Mouse (Mus musculus): Measurements from ENCODE around the gene Gm43552.

The Gm43552 gene

DNA sequence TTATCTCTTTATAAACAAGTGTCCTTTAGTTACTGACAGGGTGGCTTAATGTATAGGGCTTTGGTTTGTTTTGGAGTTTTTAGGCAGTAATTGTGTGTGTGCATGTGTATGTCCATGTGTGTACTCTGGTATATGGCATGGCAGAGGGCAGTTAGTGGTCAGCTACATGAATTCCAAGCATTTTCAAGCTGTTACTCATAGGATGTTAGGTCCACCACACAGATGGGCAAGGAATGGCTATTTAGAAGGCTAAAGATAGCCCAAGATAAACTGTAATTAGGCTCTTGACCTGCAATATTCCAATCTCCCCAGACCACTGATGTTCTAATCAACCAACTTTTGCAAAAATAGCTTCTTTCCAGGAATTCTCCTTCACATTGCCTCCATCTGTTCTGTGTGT is 54.6 kb downstream of the Gm43552 start:
- no peak for DNase-seq (ENCODE audit: low spot score in 2 of 2)

DNA sequence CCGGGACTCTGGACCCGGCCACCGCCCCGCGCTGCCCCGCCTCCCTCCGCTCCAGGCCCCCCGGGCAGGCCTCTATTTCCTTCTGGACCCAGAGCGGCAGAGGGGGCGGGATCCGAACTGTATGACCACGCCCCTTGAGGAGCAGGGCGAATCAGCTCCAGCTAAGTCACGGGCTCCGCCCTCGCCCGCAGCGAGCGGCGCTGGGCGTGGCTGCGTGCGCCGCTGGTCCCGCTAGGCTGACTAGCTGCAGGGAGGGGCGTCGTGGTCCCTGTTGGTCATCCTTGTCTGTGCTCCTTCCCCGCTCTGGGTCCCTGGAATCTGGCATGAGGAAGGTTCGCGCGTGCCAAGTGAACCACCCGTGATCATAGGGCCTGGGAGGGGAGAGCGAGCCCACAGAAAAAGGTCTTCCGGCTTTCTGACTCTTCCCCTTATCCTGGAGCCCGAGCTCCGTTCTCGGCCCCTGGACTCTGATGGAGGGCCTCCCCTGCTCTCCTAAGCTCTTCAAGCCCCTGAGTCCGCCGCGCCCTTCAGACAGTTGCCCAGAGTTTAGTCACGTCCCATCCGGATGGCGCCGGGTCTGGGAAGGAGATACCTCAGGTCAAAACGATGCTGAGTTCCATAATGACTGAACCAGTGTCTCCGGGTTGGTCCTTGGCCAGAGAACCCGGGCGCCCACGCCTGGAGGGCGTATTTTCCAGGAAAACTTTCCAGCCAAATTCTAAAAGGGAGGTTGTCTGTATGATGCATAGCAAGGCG is 56.6 kb downstream of the Gm43552 start, which contains the start of gene Ugdh:
Gene Ugdh, minus strand, starts transcription at position 144 of the 756 bp plus-strand sequence.
- DNase-seq (ENCODE audit: low spot score in 2 of 2): peak; percentile 96 to 97

DNA sequence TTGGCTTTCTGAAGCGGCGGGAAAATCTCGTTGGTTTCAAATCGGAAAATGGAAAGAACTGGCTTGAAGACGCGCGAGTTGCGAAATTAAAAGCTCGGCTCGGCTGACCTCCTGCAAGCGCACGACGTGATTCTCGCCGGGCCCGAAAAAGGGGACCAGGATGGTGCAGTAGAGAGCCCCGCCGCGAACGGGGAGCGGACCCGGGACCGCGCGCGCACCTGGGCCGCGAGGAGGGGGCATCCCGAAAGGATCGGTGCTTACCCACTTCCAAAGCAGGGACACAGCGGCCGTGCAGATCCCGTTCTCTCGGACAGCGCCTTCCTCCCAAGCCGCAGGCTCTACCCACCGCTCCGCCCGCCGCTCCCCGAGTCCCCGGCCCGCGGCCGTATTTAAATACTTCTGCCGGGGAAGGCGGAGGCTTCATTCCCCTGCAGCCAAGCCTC is 57.2 kb downstream of the Gm43552 start:
- no peak for DNase-seq (ENCODE audit: low spot score in 2 of 2)

DNA sequence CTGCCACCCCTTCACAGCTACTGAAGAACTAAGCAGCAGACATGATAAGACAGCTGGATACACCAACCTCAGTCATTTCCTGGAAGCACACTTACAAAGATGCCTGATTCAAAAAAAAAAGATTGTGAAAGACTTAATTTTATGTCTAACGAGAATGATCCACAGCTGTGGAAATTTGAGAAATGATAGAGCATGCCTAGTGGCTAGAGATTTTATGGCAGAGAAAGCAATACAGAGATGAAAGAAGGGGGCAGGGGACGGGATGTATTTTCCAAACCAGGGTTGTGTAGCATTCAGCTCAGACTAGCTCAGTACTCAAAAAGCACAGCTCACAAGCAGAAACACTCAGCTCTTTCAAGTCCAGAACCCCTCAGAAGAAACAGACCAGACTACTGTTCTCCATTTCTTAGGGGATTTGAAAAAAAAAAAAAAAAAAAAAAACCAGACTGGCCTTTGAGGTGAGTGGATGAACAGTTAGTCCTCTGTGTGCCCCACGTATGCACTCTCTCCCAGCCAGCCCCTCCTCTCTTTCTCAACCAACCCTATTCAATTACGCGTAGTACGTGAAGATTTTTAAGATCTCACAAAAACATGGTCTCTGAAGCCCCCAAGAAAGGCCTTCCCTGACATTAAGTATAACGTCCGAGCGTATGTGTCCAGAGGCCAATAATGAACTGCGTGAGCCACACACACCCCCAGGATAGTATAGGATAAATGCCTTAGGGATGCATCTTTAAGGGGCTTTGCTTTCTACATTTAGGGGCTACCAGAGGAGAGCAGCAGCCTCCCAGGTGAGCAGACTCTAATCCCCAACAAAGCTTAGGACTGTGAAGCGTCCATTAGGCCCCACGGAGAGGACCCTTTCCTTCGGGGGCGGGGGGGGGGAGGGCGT is 57.9 kb downstream of the Gm43552 start:
- DNase-seq (ENCODE audit: low spot score in 2 of 2): no peak

DNA sequence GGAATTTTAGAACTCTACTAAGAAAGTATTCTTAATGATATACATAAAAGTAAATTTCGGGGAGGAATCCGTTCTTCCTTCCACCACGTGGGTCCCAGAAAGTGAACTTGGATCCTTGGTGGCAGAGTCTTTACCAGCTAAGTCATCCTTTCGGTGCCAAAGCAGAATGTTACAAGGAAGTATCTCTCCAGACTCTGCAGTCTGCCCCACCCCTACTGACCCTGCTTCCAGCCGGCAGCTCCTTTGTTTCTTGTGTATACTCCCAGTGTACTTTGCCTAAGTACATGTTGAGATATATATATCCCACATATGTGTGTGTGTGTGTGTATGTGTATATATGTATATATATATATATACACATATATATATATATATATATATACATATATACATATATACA is 63.2 kb downstream of the Gm43552 start:
- no peak for DNase-seq (ENCODE audit: low spot score in 2 of 2)

DNA sequence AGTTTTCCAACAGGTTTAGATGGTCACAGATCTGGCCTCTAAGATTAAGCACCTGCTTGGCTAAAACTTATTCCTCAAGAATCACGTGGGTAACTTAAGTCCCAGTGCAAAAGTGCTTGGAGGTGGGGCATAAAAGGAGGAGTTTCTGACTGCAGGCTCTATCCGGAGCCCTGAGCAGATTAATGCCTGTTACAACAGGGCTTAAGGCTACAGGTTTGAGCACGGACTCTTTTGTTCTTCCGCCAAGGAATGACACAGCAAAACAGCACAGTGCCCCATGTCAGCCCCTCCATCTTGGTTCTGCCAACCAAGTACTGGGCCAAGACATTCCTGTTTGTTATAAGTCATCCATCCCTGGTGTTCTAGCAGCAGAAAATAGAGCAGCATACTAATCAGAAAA is 64.3 kb downstream of the Gm43552 start:
- no peak for DNase-seq (ENCODE audit: low spot score in 2 of 2)

DNA sequence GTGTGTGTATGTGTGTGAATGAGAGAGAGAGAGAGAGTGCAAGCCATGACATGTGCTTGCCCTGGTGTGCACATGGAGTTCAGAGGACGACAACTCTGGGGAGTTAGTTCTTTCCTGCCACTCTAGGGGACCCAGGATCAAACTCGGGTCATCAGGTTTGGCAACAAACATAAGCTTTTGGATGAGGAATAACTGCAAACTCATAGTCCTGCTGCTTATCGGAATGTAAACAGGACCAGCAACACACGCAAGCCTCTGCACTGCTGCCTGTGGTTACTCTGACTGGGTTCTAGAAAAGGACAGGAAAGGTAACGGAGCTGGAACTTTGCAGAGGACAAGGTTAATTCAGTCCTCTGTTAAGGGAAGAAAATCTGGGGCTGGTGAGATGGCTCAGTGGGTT is 67.4 kb downstream of the Gm43552 start:
- no peak for DNase-seq (ENCODE audit: low spot score in 2 of 2)

DNA sequence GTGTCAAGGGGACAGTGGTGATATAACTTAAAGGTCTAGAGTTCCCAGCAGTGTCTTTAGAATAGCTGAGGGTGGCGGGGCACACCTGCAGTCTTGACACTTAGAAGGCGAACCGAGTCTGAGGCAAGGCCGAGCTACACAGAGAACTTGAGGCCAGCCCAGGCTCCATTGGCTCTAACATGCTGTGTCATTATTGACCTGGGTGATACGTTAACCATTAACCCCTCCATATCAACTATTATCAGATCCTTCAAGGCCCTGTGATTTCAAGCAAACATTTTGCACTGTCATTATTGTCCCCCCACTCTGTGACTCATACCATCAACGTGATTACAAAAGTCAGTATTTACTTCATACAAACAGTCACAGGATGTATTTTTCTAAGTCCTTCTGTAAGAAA is 68.4 kb downstream of the Gm43552 start:
- no peak for DNase-seq (ENCODE audit: low spot score in 2 of 2)

DNA sequence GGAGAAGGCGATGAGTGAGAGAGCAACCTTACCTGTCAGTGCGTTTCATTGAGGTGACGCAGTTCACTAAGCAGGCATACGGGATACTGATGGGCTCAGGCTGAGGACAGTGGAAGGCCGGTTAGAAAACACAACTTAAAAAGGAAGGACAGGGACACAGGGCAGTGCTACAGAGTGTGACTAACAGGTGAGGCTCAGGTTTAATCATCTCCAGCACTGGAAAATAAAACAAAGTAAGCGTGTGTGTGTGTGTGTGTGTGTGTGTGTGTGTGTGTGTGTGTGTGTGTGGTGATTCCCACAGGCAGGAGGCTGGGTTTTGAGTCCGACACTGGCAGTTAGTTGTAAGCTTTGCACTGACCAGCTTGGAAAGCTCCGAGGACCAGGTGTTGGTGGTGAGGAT is 69.8 kb downstream of the Gm43552 start:
- no peak for DNase-seq (ENCODE audit: low spot score in 2 of 2)

DNA sequence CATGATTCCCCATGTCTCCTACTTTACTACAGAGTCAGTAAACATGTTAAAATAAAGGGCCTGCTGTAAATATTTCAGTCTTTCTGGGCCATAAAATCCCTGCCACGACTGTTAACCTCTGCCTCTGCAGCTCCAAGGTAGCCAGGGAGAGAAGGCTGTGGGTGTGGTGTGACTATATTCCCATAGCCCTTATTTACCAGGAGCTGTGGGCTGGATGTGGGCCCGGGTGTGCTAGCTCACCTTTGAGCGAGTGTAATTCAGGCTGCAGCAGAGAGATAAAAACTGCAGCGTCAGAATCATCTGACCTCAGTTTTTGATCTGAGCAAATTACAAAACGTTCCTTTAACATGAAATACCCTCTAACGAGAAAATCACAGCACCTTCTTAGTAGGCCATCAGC is 71.8 kb downstream of the Gm43552 start:
- DNase-seq (ENCODE audit: low spot score in 2 of 2): no peak

DNA sequence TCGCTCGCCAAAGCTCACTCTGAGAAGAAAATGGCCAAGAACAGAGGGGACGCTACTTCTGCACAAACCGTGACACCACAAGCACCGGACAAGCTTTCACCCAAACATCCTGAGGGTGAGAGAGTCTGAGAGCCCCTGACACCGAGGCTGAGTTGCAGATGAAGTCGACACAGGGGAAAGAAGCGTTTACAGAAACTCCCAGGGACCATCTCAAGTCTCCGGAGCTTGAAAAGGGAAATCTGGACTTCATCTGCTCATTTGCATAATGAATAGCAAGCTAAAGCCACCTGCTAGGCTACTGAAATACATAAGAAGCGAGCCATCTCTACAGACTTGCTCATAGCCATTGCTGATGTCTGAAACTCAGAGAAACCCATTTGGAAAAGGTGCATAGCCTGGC is 73.5 kb downstream of the Gm43552 start:
- no peak for DNase-seq (ENCODE audit: low spot score in 2 of 2)

DNA sequence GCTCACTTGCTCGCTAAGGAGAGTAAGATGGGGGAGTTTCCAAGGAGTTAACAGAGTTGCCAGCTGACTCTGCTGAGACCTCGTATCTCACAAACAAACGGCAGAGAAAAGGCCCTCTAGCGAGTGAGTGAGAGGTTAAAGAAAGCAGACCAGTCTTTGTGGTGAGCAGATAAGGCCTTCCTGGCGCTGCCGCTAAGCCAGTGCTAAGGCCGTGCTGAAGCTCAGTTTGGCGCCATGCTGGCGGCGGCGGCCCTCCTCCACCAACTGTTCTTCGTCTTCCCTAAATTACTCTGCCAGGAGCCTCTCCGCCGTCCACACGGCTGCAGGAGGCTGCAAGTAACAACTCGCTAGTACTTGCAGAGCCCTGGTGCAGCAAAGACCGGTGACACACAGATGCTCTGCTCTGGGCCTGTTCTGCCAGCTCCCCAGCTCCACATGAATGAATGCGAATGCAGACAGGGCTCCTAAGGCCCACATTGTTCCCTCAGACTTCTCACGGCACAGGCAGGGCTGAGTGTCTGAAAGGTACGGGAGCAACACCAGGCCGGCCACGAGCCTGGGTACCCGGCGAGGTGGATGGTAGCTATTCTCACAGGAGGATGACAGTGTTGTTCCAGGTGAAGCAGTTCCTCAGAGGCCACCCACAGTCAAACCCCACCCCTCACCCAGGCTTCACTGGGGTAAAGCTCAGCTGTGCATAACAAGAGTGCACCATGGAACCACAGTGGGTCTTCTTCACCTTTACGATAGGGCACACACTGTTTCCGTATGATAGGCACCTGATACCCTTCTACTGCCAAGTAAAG is 76.8 kb downstream of the Gm43552 start:
- DNase-seq (ENCODE audit: low spot score in 2 of 2): peak in 1 of 2 experiments; percentile 11

DNA sequence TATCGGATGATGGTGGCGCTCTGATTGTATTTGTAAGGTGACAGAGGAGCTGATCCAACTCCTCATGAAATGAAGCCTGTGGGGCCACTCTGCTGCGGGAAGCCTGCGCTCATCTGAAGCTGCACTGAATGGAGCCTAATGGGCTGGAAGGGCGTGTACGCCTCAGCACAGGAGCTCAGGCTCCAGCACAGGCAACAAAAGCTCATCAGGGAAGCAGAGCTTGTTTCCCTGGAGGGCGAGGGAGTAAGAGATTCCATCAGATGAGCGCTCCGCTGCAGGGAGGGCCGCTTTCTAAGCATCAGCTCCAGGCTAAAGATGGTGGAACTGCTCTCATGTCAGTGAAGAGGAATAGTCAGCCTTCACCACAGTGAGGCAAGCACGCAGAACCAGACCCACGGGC is 84.6 kb downstream of the Gm43552 start:
- DNase-seq (ENCODE audit: low spot score in 2 of 2): no peak

DNA sequence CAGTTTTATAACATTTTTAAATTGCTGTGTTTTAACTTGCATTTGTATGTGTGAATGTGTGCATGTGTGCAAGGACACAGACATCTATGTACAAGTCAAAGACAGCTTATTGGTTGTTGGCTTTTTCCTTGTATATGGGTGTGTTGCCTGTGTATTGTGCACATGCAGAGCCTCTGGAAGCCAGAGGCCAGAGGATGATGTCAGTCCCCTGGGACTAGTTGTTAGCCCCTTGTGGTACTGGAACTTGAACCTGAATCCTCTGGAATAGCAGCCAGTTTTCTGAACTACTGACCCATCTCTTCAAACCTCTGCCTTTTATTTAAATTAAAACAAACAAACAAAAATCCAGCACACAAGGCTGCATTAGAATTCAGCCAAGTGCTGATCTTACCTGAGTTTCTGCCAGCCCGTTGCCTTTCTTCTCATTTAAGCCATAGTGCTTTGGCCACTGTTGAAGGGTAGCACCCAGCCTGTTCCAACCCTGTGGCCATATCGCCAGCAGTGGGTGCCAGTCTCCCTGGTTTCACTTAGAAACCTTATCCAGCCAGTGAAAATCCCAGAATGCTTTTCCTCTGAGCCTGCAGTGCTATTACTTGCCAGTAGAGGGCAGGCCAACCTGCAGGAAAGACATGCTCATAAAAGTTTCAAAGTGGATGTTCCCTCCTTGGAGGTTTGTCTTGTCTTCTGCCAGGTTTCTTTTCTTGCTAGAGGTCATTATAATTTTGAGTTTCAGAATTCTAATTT is 91.2 kb downstream of the Gm43552 start:
- DNase-seq (ENCODE audit: low spot score in 2 of 2): peak; percentile 59 to 64

DNA sequence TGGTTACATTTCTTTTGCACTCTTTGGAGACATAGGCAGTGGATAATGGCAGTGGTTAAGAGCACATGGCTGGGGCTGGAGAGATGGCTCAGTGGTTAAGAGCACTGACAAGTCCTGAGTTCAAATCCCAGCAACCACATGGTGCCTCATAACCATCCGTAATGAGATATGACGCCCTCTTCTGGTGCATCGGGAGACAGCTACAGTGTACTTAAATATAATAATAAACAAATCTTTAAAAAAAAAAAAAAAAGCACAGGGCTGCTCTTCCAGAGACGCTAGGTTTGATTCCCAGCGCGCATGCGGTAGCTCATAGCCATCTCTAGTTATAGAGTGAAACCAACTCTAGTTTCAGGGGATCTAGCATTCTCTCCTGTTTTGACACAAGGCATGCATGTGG is 98.2 kb downstream of the Gm43552 start:
- DNase-seq (ENCODE audit: low spot score in 2 of 2): no peak

DNA sequence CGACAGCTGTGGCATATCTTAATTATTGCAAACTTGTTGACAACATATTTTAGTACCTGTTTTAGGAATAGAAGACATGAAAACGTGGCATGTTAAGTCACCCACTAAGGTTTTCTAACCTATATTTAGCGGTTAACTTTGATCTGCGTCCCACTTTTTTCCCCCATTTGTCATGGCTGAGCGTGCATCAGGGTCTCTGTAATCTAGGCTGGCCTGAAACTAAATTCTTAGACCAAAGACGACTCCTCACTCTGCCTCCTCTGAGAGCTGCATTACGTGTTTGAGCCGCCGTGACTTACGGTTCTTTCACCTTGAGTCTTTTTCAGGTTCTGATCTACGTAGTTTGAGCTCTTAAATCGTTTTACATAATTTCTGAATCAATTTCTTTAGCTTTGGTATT is 100.9 kb downstream of the Gm43552 start:
- DNase-seq (ENCODE audit: low spot score in 2 of 2): no peak

DNA sequence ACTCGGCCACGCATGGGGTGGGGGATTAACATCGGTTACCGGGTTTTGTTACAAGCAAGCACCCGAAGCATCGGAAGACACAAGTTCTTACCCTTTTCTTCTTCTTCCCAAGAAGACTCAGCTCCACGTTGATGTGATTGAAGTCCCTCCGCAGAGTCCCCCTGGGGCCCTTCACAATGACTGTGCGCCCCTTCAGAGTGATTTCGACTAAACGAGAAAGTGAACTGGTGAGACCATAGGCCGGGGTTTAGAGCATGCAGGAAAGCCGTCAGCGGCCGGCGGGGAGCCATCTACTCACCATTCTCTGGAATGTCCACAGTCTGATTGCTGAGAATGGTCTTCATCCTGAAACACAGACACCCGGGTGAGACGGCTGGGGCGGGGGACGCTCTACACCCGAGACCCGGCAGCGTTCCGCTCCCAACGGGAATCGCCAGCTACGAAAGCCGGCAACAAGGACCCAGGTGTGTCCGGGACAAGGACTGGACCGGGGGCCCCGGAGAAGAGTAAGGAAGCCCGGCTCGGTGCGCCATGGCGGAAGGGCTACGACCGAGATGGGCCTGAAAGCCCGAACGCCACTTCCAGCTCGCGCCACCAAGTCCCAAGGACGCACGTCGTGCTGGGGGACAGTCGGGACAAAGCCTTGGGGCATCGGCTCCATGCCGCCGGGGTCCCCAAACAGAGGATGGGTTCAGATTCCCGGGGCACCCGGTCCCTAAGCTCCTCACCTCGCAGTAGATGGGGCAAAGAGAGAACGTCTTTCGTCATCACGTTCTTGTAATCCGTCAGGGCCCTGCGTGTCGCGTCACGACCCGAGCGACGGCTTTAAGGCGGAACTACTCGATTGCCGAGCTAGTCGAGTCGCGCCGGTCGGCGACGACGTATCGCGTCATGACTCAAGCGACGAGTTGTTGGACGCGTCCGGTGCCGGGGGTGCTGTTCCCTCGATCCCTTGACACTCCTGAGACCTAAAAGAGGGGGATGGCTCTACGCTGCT is 101.7 kb downstream of the Gm43552 start, which contains the start of the genes Rpl9 and Lias:
Gene Rpl9, minus strand, starts transcription at position 797 of the 997 bp plus-strand sequence.
Gene Lias, plus strand, starts transcription at position 850 of the 997 bp plus-strand sequence.
- peak; percentile 95 to 97 for DNase-seq (ENCODE audit: low spot score in 2 of 2)

DNA sequence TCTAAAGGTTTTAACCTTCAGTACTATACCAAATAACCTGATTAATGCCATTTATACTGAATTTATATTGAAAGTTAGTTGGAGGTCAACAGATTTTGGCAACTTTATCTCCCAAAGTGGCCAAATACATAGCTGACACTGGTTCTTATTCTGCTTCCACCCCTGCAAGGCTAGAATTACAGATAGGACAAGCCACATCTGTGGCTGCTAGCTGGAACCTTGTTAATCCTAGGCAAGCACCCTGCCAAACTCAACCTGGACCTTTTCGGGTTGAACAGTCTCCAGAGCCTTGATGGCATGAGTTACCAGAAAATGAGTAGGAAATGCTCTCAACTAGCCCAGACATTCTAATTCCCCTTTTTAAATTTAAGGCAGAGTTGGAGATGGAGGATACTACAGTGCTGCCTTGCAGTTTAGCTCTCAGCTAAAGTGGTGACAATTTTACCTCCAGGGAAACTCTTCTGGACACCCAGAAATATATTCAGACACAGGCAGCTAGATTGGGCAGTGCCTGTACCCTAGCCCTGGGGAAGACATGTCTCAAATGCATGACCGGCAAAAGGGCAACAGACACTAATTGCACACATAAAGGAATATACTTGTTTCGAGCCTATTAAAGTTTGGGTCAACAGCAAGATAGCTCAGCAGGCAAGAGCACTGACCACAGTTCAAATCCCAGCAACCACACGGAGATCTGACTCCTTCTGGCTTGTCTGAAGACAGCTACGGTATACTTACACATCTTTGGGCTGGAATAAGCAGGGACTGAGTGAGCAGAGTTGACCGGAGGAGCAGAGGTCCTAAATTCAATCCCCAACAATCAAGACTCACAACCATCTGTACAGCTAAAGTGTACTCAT is 105.4 kb downstream of the Gm43552 start:
- DNase-seq (ENCODE audit: low spot score in 2 of 2): no peak

DNA sequence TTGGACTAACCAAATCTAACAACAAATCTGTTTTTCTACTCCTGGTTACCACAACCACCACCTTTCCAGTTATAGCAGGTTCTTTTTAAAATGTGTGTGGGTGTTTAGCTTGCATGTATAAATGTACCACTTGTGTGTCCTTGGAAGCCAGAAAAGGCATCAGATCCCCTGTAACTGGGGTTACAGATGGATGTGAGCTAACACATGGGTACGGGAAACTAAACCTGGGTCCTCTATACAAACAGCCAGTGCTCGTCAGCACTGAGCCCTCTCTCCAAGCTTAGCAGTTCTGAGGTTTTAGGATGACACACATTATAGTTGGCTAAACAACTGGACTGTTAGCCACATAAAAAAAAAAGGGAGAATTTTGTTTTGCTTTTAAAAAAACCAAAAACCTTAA is 106.9 kb downstream of the Gm43552 start:
- DNase-seq (ENCODE audit: low spot score in 2 of 2): no peak

Data from spleen, postnatal 36 days (tissue).